Mouse (Mus musculus) kidney, embryonic 15.5 days (tissue): ENCODE results near the gene Slc22a20. TPM values are rescaled to one million over a fixed set of nuclear protein-coding genes. Genes with fewer than 3 reads are reported as not detected.
A peak's percentile ranks its signal among the peaks of the same experiment; 100 is the strongest.

Source experiments
- ATAC-seq: fragments of 200-750 bp; cut with Nextera tagmentation; replicated peaks from 2 replicates; pipeline ENCODE4 v1.8.0; 2017; ENCODE audit warnings: moderate TSS enrichment; ENCODE audit not compliant: low FRiP score
- H3K27ac ChIP-seq: fragments of 300-500 bp; sonication (generic); 2 replicates; pipeline ENCODE4 v1.5.1; 2015; ENCODE audit warnings: mild to moderate bottlenecking, inconsistent platforms
- H3K27me3 ChIP-seq: fragments of 300-500 bp; sonication (generic); 2 replicates; pipeline ENCODE4 v1.6.1; 2015; ENCODE audit warnings: inconsistent platforms
- H3K36me3 ChIP-seq: fragments of 300-500 bp; sonication (generic); 2 replicates; pipeline ENCODE4 v1.6.1; 2015; ENCODE audit warnings: inconsistent platforms
- H3K4me1 ChIP-seq: fragments of 300-500 bp; sonication (generic); 2 replicates; pipeline ENCODE4 v1.6.1; 2015; ENCODE audit warnings: inconsistent platforms
- H3K4me2 ChIP-seq: fragments of 300-500 bp; sonication (generic); 2 replicates; pipeline ENCODE4 v1.6.1; 2015; ENCODE audit warnings: moderate library complexity, mild to moderate bottlenecking, inconsistent platforms
- H3K4me3 ChIP-seq: fragments of 300-500 bp; sonication (generic); replicated peaks from 2 replicates; pipeline ENCODE4 v1.5.1; 2015; ENCODE audit warnings: mild to moderate bottlenecking, inconsistent platforms
- H3K9ac ChIP-seq: fragments of 300-500 bp; sonication (generic); 2 replicates; pipeline ENCODE4 v1.6.1; 2015; ENCODE audit warnings: mild to moderate bottlenecking, inconsistent platforms
- H3K9me3 ChIP-seq: fragments of 300-500 bp; sonication (generic); replicated peaks from 2 replicates; pipeline ENCODE4 v1.6.1; 2016; ENCODE audit warnings: inconsistent platforms
- WGBS: fragments of 180-500 bp; shearing (Covaris S2); methylation state at CpG from one replicate; pipeline ENCODE4 v1.1.7; 2015; ENCODE audit warnings: mixed read lengths; 5-methylcytosine and 5-hydroxymethylcytosine counted together
- polyA plus RNA-seq: library from polyadenylated mRNA; unstranded; fragments of >200 nt; fragmentation: Nextera tagmentation; extraction: Ambion mirVana; gene quantifications from 2 replicates; pipeline ENCODE4 v1.2.1, GENCODE M21; 2015

The Slc22a20 gene
- polyA plus RNA-seq, 1 experiment from 2014 or later = not detected

DNA sequence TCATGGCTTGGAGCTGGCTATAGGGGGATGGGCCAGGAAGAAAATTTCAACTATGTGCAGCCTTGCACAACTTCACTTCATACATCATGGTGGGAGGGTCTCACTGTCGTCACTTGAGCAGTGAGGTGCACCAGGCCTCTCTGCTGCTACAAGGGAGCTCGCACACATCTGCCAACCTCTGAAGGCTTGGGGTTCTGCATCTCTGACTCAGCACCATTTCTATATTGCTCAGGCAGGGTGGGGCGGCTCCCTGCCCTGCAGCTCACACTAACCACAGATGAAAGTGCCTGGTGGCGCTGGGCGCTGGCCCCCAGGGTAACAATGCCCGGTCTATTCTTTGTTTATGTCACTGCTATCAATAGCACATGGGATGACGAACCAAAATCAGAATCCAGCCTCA is 40.9 kb downstream of the Slc22a20 start:
- peaks cover 80% of the 10 kb centered on the region for H3K36me3 ChIP-seq
- peak; percentile 63; the same call in 1 of the 2 replicates for ATAC-seq
- WGBS = 67% methylated on average over 7 of the region's 7 CpGs
- H3K9me3 ChIP-seq = no peaks in the 10 kb centered on the region
- peaks cover 38% of the 10 kb centered on the region for H3K4me1 ChIP-seq
- no peaks in the 10 kb centered on the region for H3K27me3 ChIP-seq
- no peak overlapping the region for H3K4me3 ChIP-seq
- H3K27ac ChIP-seq = peak overlapping the region; percentile 77
- H3K9ac ChIP-seq = no peak overlapping the region
- H3K4me2 ChIP-seq = no peak overlapping the region

GRCm38 (mm10) chr19:5944145-5944544 is 41.8 kb downstream of the Slc22a20 start:
- Histone ChIP-seq H3K4me2 (no peak overlapping the region), H3K9me3 (no peaks in the 10 kb centered on the region), H3K4me1 (peaks cover 46% of the 10 kb centered on the region), H3K27ac (peak overlapping the region; percentile 77; the same call in 1 of the 2 replicates), H3K9ac (no peak overlapping the region), H3K4me3 (no peak overlapping the region), H3K27me3 (no peaks in the 10 kb centered on the region), H3K36me3 (peaks cover 80% of the 10 kb centered on the region)
- ATAC-seq = no peak
- WGBS = 59% methylated on average over 8 of the region's 8 CpGs

GRCm38 (mm10) chr19:5943404-5943803 is 42.5 kb downstream of the Slc22a20 start:
- WGBS = 92% methylated on average over 15 of the region's 15 CpGs
- Histone ChIP-seq H3K36me3 (peaks cover 74% of the 10 kb centered on the region), H3K9ac (no peak overlapping the region), H3K4me1 (peaks cover 48% of the 10 kb centered on the region), H3K27me3 (no peaks in the 10 kb centered on the region), H3K27ac (no peak overlapping the region), H3K9me3 (no peaks in the 10 kb centered on the region), H3K4me3 (no peak overlapping the region), H3K4me2 (no peak overlapping the region)
- no peak for ATAC-seq

- H3K27me3 ChIP-seq = no peaks in the 10 kb centered on the region
- no peaks in the 10 kb centered on the region for H3K9me3 ChIP-seq
- no peak overlapping the region for H3K9ac ChIP-seq
- no peak for ATAC-seq
- 92% methylated on average over 7 of the region's 7 CpGs for WGBS
- H3K27ac ChIP-seq = no peak overlapping the region
- no peak overlapping the region for H3K4me3 ChIP-seq
- peaks cover 66% of the 10 kb centered on the region for H3K36me3 ChIP-seq
- no peak overlapping the region for H3K4me2 ChIP-seq
- peaks cover 56% of the 10 kb centered on the region for H3K4me1 ChIP-seq
These were observed 43.4 kb downstream of the Slc22a20 start for GRCm38 (mm10) chr19:5942581-5942980.

- no peak for ATAC-seq
- no peaks in the 10 kb centered on the region for H3K9me3 ChIP-seq
- H3K27me3 ChIP-seq = no peaks in the 10 kb centered on the region
- peaks cover 57% of the 10 kb centered on the region for H3K4me1 ChIP-seq
- peak overlapping the region; percentile 72 for H3K27ac ChIP-seq
- no peak overlapping the region for H3K4me2 ChIP-seq
- 82% methylated on average over 10 of the region's 10 CpGs for WGBS
- peaks cover 48% of the 10 kb centered on the region for H3K36me3 ChIP-seq
- no peak overlapping the region for H3K9ac ChIP-seq
- no peak overlapping the region for H3K4me3 ChIP-seq
These were observed 45.3 kb downstream of the Slc22a20 start for GRCm38 (mm10) chr19:5940656-5941055.

GRCm38 (mm10) chr19:5940173-5940572 is 45.8 kb downstream of the Slc22a20 start:
- 24% methylated on average over 4 of the region's 4 CpGs for whole genome bisulfite sequencing
- no peaks in the 10 kb centered on the region for H3K9me3 ChIP-seq
- H3K36me3 ChIP-seq = peaks cover 43% of the 10 kb centered on the region
- no peak overlapping the region for H3K9ac ChIP-seq
- peaks cover 57% of the 10 kb centered on the region for H3K4me1 ChIP-seq
- no peaks in the 10 kb centered on the region for H3K27me3 ChIP-seq
- H3K4me3 ChIP-seq = no peak overlapping the region
- no peak overlapping the region for H3K4me2 ChIP-seq
- ATAC-seq = no peak
- H3K27ac ChIP-seq = peak overlapping the region; percentile 72

GRCm38 (mm10) chr19:5939715-5940114 is 46.2 kb downstream of the Slc22a20 start:
- no peak overlapping the region for H3K9ac ChIP-seq
- WGBS = 81% methylated on average over 5 of the region's 5 CpGs
- H3K4me3 ChIP-seq = no peak overlapping the region
- H3K27ac ChIP-seq = peak overlapping the region; percentile 72
- no peak for ATAC-seq
- H3K4me2 ChIP-seq = no peak overlapping the region
- H3K9me3 ChIP-seq = no peaks in the 10 kb centered on the region
- H3K27me3 ChIP-seq = no peaks in the 10 kb centered on the region
- peaks cover 41% of the 10 kb centered on the region for H3K36me3 ChIP-seq
- H3K4me1 ChIP-seq = peaks cover 57% of the 10 kb centered on the region

GRCm38 (mm10) chr19:5938516-5938915 is 47.4 kb downstream of the Slc22a20 start:
- no peak overlapping the region for H3K27ac ChIP-seq
- no peak for ATAC-seq
- no peaks in the 10 kb centered on the region for H3K27me3 ChIP-seq
- whole genome bisulfite sequencing = 90% methylated on average over 6 of the region's 6 CpGs
- H3K9me3 ChIP-seq = no peaks in the 10 kb centered on the region
- H3K36me3 ChIP-seq = peaks cover 37% of the 10 kb centered on the region
- H3K4me1 ChIP-seq = peaks cover 50% of the 10 kb centered on the region
- no peak overlapping the region for H3K4me2 ChIP-seq
- no peak overlapping the region for H3K4me3 ChIP-seq
- no peak overlapping the region for H3K9ac ChIP-seq

- 0 out of 2 replicates have a peak overlapping the region, but pooled peaks have one; percentile 12 for H3K4me2 ChIP-seq
- peaks cover 32% of the 10 kb centered on the region for H3K36me3 ChIP-seq
- H3K27me3 ChIP-seq = no peaks in the 10 kb centered on the region
- no peak for ATAC-seq
- H3K4me1 ChIP-seq = peaks cover 50% of the 10 kb centered on the region
- no peak overlapping the region for H3K27ac ChIP-seq
- H3K9ac ChIP-seq = no peak overlapping the region
- no peaks in the 10 kb centered on the region for H3K9me3 ChIP-seq
- H3K4me3 ChIP-seq = no peak overlapping the region
- WGBS = 26% methylated on average over 14 of the region's 14 CpGs
These were observed 48.0 kb downstream of the Slc22a20 start for GRCm38 (mm10) chr19:5937836-5938406.

DNA sequence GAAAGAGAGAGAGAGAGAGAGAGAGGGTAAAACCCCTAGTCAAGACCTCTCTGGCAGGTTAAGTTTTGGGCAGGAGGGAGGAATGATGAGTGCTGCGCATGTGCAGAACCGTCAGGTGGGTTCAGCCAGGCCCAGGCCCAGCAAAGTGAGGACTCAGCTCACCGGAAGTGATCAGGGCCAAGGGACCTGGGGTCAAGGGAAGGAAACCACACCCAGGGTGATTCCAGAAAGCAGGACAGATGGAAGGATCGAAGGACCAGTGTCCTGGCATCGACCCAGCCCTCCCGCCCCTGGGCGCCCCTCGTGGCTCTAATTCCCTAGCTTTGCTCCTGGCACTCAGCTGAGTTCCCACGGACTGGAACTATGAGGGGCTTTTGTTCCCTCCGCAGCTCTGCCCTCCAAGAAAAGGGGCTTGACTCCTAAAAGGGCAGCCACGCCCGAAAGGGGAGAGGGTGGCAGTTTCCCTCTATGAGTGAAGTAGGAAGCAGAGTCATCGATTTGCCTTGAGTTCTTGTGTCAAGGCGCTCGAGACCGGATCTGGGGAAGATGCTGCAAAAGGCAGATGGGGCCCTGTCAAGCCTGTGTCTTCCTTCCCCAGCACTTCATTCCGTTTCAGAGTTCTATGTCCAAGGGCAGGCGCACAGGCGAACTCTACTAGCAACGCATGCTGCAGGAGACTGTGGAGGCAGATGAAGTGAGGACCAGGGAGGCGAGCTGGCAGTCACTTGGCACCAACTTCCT is 48.7 kb downstream of the Slc22a20 start:
- peaks cover 50% of the 10 kb centered on the region for H3K4me1 ChIP-seq
- peaks cover 25% of the 10 kb centered on the region for H3K36me3 ChIP-seq
- 76% methylated on average over 21 of the region's 21 CpGs for WGBS
- no peaks in the 10 kb centered on the region for H3K27me3 ChIP-seq
- no peak overlapping the region for H3K4me2 ChIP-seq
- no peaks in the 10 kb centered on the region for H3K9me3 ChIP-seq
- no peak for ATAC-seq
- H3K9ac ChIP-seq = no peak overlapping the region
- no peak overlapping the region for H3K27ac ChIP-seq
- no peak overlapping the region for H3K4me3 ChIP-seq

DNA sequence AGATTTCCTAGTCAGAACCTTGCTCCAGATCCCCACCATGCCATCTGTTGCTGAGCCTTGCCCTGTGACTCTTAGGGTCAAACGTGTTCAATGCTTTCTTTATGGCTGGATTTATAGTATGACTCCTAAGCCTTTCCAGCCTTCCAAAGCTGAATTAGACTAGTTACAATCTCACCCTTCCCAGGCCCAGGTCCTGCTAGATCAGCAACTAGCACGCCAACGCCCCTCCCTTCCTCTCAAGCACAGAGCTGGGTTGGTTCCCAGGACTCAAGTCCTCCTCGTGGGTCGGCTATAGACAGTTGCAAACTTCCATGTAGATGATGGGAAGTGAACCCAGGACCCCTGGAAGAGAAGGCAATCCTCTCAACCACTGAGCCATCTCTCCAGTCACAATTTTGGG is 50.3 kb downstream of the Slc22a20 start:
- H3K9ac ChIP-seq = no peak overlapping the region
- H3K27ac ChIP-seq = peak overlapping the region; percentile 75
- peaks cover 12% of the 10 kb centered on the region; the same call in 1 of the 2 replicates for H3K36me3 ChIP-seq
- H3K27me3 ChIP-seq = no peaks in the 10 kb centered on the region
- no peak for ATAC-seq
- H3K9me3 ChIP-seq = no peaks in the 10 kb centered on the region
- H3K4me3 ChIP-seq = no peak overlapping the region
- 42% methylated on average over 5 of the region's 5 CpGs for WGBS
- peaks cover 53% of the 10 kb centered on the region for H3K4me1 ChIP-seq
- H3K4me2 ChIP-seq = 0 out of 2 replicates have a peak overlapping the region, but pooled peaks have one; percentile 17

- Histone ChIP-seq H3K9me3 (no peaks in the 10 kb centered on the region), H3K4me1 (peaks cover 53% of the 10 kb centered on the region), H3K27me3 (no peaks in the 10 kb centered on the region), H3K4me3 (no peak overlapping the region), H3K36me3 (peaks cover 10% of the 10 kb centered on the region; the same call in 1 of the 2 replicates), H3K27ac (peak overlapping the region; percentile 75), H3K9ac (no peak overlapping the region), H3K4me2 (0 out of 2 replicates have a peak overlapping the region, but pooled peaks have one; percentile 17)
- WGBS = 14% methylated on average over 3 of the region's 3 CpGs
- ATAC-seq = peak; percentile 91
These were observed 50.7 kb downstream of the Slc22a20 start for GRCm38 (mm10) chr19:5935266-5935665.
